Mouse (Mus musculus): ENCODE measurements at regions not wholly inside any gene's neighbourhood (a gene's known extent, or its start where the extent isn't known, plus 50 kb on each side); places are given as distances from the start of the nearest gene placed in this dataset.
A peak's percentile ranks its signal among the peaks of the same experiment; 100 is the strongest.

- TF ChIP-seq CTCF (IDR thresholded peaks at IDR 0.05; ENCODE audit: low read depth) (peak; percentile 41), EP300 (optimal IDR thresholded peaks at IDR 0.05) (no peak)
Observed at GRCm38 (mm10) chr13:16761415-16761814, 749.8 kb downstream of the Inhba start.

Data from stomach, postnatal 0 days (tissue).